Mouse (Mus musculus) heart, postnatal 0 days (tissue): ENCODE data around the gene Phgr1.

Experiments used
- CTCF ChIP-seq: IDR thresholded peaks from 2 replicates; pipeline ENCODE4 v1.5.1; 2016; ENCODE audit warnings: antibody characterized with exemption, control low read depth, low read depth
- EP300 ChIP-seq: IDR thresholded peaks from 2 replicates; pipeline ENCODE4 v1.6.1; 2016; ENCODE audit warnings: antibody characterized with exemption, low read depth

- no peak for TF ChIP-seq CTCF
- no peak for TF ChIP-seq EP300
These were observed 27.9 kb upstream of the Phgr1 start for GRCm38 (mm10) chr2:118744621-118745020.
